Mouse (Mus musculus): ENCODE measurements around the gene Tars2. TPM values are rescaled to one million over a fixed set of nuclear protein-coding genes. Genes with fewer than 3 reads are reported as not detected.

Gene Tars2
- polyA plus RNA-seq, 1 experiment from 2014 or later, result 56.5 TPM

DNA sequence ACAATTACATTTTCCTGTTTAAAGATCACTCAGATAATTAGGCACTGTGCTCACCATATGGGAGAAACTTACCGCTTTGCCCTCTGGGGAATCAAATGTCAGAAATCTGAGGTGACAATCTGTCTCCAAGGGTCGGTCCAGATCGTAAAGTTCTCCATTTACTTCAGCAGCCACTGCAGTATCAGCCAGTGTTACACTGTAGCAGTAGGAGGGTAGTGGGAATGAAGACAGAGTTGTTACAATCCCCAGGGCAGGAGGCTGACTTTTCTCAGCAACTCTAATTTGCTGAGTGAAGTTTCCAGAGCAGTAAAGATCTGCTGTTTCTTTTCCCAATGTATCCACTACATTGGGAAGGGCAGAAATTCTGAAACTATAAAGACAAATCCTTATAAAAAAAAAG lies 7.1 kb downstream of the Tars2 start:
- Histone ChIP-seq H3K27ac (ENCODE audit: low read depth, low read length) (no peak overlapping the region), H3K4me3 (ENCODE audit: low read depth, low read length) (no peak overlapping the region), H3K4me2 (ENCODE audit: low read depth) (no peak overlapping the region), H3K9ac (ENCODE audit: low read length) (no peak overlapping the region), H3K9me3 (ENCODE audit: control insufficient read depth, low read length) (no peaks in the 10 kb centered on the region), H3K36me3 (ENCODE audit: control insufficient read depth, insufficient read depth, low read length) (peaks cover 8% of the 10 kb centered on the region), H3K4me1 (ENCODE audit: control insufficient read depth, insufficient read depth, low read length) (no peaks in the 10 kb centered on the region; the same call in 1 of the 2 replicates), H3K27me3 (ENCODE audit: control insufficient read depth, insufficient read depth, low read length) (no peaks in the 10 kb centered on the region)
- ATAC-seq (ENCODE audit: insufficient read depth, low FRiP score, low TSS enrichment) (no peak), DNase-seq (ENCODE audit: low spot score) (no peak)
- WGBS, result 75% methylated on average over 3 of the region's 3 CpGs

DNA sequence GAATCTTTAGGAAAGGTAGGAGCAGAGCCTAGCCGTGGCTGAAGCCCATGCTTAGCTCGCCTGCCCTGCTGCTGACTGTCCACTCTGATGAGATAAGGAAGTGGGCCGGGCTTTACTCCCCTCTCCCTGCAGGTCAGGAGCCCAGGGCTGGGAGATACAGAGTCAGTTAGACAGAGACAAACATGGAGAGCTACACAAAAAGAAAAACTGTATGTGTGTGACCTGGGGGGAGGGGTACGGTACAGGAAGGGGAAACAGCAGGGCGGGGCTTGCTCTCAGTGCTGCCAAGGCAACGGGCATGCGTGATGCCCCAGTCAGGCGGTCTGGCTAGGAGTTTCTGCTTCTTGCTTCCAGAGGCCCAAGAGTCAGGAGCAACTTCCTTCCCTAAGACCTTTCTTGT lies 19.6 kb downstream of the Tars2 start:
- no peak overlapping the region for H3K27ac ChIP-seq (ENCODE audit: low read depth, low read length)
- 86% methylated on average over 8 of the region's 8 CpGs for WGBS
- DNase-seq (ENCODE audit: low spot score), result no peak
- no peaks in the 10 kb centered on the region for H3K9me3 ChIP-seq (ENCODE audit: control insufficient read depth, low read length)
- no peak overlapping the region for H3K4me3 ChIP-seq (ENCODE audit: low read depth, low read length)
- no peaks in the 10 kb centered on the region for H3K4me1 ChIP-seq (ENCODE audit: control insufficient read depth, insufficient read depth, low read length)
- no peaks in the 10 kb centered on the region for H3K27me3 ChIP-seq (ENCODE audit: control insufficient read depth, insufficient read depth, low read length)
- H3K4me2 ChIP-seq (ENCODE audit: low read depth), result no peak overlapping the region
- no peak for ATAC-seq (ENCODE audit: insufficient read depth, low FRiP score, low TSS enrichment)
- peaks cover 16% of the 10 kb centered on the region for H3K36me3 ChIP-seq (ENCODE audit: control insufficient read depth, insufficient read depth, low read length)
- H3K9ac ChIP-seq (ENCODE audit: low read length), result no peak overlapping the region

DNA sequence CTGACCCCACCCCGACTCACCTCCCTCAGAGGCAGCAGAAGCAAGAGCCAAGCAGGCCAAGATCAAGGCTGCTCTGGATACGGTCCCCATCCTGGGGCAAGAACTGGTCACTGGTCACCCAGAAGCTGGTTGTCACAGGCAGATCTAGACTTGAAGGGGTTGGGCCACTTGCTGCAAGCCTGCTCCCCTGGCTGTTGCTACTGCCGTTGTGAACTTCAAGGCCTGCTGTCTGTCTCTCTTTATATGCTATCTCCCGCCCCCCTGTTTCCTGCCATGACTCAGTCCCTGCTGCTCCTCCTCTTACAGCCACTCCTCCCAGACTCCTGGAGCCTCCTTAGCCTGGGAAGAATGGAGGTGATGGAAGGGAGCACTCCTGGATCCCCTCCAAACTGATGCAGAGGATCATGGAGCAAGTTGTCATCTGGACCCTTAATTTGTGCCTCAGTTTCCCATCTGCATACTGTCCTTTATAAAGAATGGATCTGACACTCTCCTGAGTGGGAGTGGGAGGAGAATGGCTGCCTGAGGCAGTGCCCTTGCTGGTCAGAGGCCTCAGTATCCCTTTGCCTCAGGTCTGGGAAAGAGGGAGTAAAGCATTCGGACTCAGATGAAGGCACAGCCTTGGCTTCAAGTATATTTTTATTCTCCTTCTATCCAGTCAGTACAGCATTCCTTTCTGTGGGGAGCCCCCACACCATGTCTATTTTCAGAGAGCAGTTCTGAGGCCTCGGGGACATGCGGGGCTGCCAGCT lies 20.5 kb downstream of the Tars2 start, which contains the start of gene Ecm1:
Gene Ecm1 (minus strand): TSS at position 217 of the 752 bp plus-strand sequence.
- Histone ChIP-seq H3K4me3 (ENCODE audit: low read depth, low read length) (no peak within 1 kb of the TSS), H3K9me3 (ENCODE audit: control insufficient read depth, low read length) (no peaks in the 10 kb centered on the region), H3K27me3 (ENCODE audit: control insufficient read depth, insufficient read depth, low read length) (no peaks in the 10 kb centered on the region), H3K4me1 (ENCODE audit: control insufficient read depth, insufficient read depth, low read length) (no peaks in the 10 kb centered on the region), H3K36me3 (ENCODE audit: control insufficient read depth, insufficient read depth, low read length) (peaks cover 14% of the 10 kb centered on the region), H3K27ac (ENCODE audit: low read depth, low read length) (no peak within 1 kb of the TSS), H3K9ac (ENCODE audit: low read length) (no peak within 1 kb of the TSS; the same call in 1 of the 2 replicates), H3K4me2 (ENCODE audit: low read depth) (no peak within 1 kb of the TSS)
- ATAC-seq (ENCODE audit: insufficient read depth, low FRiP score, low TSS enrichment), result no peak
- DNase-seq (ENCODE audit: low spot score), result no peak
- 76% methylated on average over 7 of the region's 7 CpGs for WGBS

DNA sequence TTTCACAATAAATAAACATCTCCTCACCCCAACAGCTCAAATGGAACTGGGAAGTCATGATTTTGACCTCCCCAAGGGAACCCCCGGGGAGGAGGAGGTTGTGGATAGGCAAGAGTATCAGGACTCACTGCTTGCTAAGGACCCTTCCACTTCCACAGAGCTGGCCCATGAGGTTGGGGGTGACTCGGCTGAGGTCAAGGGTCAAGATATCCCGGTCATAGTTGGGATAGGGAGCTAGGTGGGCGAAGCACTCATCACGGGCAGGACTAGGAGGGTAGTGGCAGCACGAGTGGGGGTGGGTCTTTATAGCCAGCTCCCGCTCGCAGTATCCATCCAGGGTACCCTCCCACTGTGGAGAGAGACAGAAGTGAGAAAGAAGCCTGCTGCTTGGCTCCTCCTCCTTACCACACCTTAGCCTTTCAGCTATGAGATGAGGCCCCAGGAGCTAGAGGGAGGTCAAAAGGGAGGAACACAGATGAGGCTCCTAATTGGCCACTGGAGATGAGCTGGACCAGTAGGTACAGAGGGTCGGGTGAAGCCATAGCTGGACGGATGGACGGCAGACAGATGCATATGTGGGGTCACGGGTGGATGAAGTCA lies 24.8 kb downstream of the Tars2 start:
- WGBS, result 82% methylated on average over 12 of the region's 12 CpGs
- ATAC-seq (ENCODE audit: insufficient read depth, low FRiP score, low TSS enrichment) (no peak), DNase-seq (ENCODE audit: low spot score) (no peak)
- no peak overlapping the region for H3K9ac ChIP-seq (ENCODE audit: low read length)
- H3K9me3 ChIP-seq (ENCODE audit: control insufficient read depth, low read length), result no peaks in the 10 kb centered on the region
- H3K27me3 ChIP-seq (ENCODE audit: control insufficient read depth, insufficient read depth, low read length), result no peaks in the 10 kb centered on the region
- H3K4me3 ChIP-seq (ENCODE audit: low read depth, low read length), result no peak overlapping the region
- no peaks in the 10 kb centered on the region for H3K4me1 ChIP-seq (ENCODE audit: control insufficient read depth, insufficient read depth, low read length)
- H3K4me2 ChIP-seq (ENCODE audit: low read depth), result no peak overlapping the region
- no peak overlapping the region for H3K27ac ChIP-seq (ENCODE audit: low read depth, low read length)
- peaks cover 10% of the 10 kb centered on the region for H3K36me3 ChIP-seq (ENCODE audit: control insufficient read depth, insufficient read depth, low read length)

DNA sequence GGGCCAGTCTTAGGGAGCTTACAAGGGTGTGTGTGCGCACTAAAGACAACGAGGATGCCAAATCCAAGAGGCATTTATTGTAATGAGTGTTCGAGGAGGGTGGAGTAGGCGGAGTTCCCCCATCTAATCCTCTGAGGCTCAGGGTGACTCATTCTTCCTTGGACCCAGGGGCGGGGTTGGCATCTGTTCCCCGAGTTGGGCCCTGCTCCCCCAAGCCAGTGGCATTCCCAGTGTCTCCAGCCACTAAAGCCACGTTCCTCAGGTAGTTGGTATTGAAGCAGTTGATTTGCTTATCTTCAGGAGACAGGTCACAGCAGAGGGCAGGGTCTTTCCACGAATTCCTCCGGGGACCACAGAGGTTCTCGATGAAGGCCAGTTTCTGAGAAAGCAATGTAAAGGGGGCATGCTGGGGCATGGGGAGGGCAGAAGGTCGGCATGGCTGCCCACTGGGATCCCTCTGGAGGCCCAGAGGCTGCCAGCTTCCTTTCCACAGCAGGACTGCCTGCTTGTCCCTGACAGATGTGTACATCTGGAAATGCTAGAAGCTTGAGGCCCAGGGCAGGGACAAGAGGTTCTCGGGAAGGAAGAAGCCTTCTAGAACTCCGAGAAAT lies 25.8 kb downstream of the Tars2 start:
- Histone ChIP-seq H3K4me1 (ENCODE audit: control insufficient read depth, insufficient read depth, low read length) (no peaks in the 10 kb centered on the region), H3K4me2 (ENCODE audit: low read depth) (no peak overlapping the region), H3K9me3 (ENCODE audit: control insufficient read depth, low read length) (no peaks in the 10 kb centered on the region), H3K4me3 (ENCODE audit: low read depth, low read length) (no peak overlapping the region), H3K27me3 (ENCODE audit: control insufficient read depth, insufficient read depth, low read length) (no peaks in the 10 kb centered on the region), H3K27ac (ENCODE audit: low read depth, low read length) (no peak overlapping the region), H3K9ac (ENCODE audit: low read length) (no peak overlapping the region), H3K36me3 (ENCODE audit: control insufficient read depth, insufficient read depth, low read length) (peaks cover 10% of the 10 kb centered on the region)
- WGBS, result 88% methylated on average over 13 of the region's 13 CpGs
- ATAC-seq (ENCODE audit: insufficient read depth, low FRiP score, low TSS enrichment) (no peak), DNase-seq (ENCODE audit: low spot score) (no peak)

DNA sequence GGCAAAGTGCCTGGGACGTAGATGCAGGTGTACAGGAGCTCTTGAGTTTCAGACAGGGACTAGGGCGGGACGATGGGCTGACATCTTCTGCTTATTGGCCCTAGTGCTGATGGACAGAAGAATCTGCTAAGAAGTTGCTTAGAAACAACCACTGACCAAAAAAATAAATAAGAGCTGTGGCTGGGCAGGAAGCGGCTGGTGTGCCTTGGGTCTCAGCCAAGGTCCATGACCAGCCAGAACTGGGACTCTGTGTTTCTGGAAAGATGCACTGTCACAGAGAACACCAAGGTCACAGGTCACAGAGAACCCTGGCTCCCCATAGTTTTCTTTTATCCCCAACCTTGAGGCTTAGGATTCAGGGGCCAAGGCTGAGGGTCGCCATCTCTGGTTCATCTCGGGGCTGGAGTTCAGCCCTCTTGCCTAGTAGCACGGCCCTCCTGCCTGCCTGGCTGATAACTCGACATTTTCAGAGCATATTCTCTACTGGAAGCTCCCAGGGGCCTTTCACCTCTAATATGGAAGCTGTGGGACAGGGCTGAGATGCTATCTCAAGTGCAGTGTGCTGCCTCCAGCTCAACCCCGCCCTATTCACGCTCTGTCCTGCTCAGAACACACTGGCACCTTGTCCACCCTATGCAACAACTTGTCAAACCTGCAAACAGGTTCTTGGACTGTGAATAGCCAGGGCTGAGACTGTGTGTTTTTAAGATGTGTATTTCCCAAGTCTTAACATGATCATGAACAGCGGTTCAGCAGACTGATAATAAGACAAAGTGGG lies 27.1 kb downstream of the Tars2 start:
- H3K9me3 ChIP-seq (ENCODE audit: control insufficient read depth, low read length), result no peaks in the 10 kb centered on the region
- no peak overlapping the region for H3K4me2 ChIP-seq (ENCODE audit: low read depth)
- no peak overlapping the region for H3K9ac ChIP-seq (ENCODE audit: low read length)
- ATAC-seq (ENCODE audit: insufficient read depth, low FRiP score, low TSS enrichment) (no peak), DNase-seq (ENCODE audit: low spot score) (no peak)
- no peaks in the 10 kb centered on the region for H3K4me1 ChIP-seq (ENCODE audit: control insufficient read depth, insufficient read depth, low read length)
- no peaks in the 10 kb centered on the region for H3K27me3 ChIP-seq (ENCODE audit: control insufficient read depth, insufficient read depth, low read length)
- H3K27ac ChIP-seq (ENCODE audit: low read depth, low read length), result no peak overlapping the region
- H3K4me3 ChIP-seq (ENCODE audit: low read depth, low read length), result no peak overlapping the region
- WGBS, result 88% methylated on average over 11 of the region's 11 CpGs
- peaks cover 7% of the 10 kb centered on the region for H3K36me3 ChIP-seq (ENCODE audit: control insufficient read depth, insufficient read depth, low read length)

DNA sequence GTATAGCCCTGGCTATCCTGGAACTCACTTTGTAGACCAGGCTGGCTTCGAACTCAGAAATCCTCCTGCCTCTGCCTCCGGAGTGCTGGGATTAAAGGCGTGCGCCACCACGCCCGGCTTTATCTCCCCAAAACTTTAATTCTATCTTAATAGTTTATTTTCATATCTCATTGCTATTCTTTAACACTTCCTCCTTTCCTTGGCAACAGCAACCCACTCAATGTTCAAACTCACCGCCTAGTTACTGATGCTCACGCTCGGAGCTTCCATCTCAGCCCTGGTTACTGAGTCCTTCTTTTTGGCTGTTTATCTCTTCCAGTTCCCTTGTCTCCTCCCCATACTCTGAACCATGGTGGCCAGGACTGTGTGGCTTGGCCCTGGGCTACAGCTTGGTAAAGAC lies 27.7 kb downstream of the Tars2 start:
- no peak overlapping the region for H3K4me3 ChIP-seq (ENCODE audit: low read depth, low read length)
- no peaks in the 10 kb centered on the region for H3K27me3 ChIP-seq (ENCODE audit: control insufficient read depth, insufficient read depth, low read length)
- no peaks in the 10 kb centered on the region for H3K4me1 ChIP-seq (ENCODE audit: control insufficient read depth, insufficient read depth, low read length)
- H3K9me3 ChIP-seq (ENCODE audit: control insufficient read depth, low read length), result no peaks in the 10 kb centered on the region
- no peak for ATAC-seq (ENCODE audit: insufficient read depth, low FRiP score, low TSS enrichment)
- H3K27ac ChIP-seq (ENCODE audit: low read depth, low read length), result no peak overlapping the region
- 97% methylated on average over 9 of the region's 9 CpGs for WGBS
- H3K4me2 ChIP-seq (ENCODE audit: low read depth), result no peak overlapping the region
- DNase-seq (ENCODE audit: low spot score), result no peak
- no peak overlapping the region for H3K9ac ChIP-seq (ENCODE audit: low read length)
- peaks cover 6% of the 10 kb centered on the region for H3K36me3 ChIP-seq (ENCODE audit: control insufficient read depth, insufficient read depth, low read length)

DNA sequence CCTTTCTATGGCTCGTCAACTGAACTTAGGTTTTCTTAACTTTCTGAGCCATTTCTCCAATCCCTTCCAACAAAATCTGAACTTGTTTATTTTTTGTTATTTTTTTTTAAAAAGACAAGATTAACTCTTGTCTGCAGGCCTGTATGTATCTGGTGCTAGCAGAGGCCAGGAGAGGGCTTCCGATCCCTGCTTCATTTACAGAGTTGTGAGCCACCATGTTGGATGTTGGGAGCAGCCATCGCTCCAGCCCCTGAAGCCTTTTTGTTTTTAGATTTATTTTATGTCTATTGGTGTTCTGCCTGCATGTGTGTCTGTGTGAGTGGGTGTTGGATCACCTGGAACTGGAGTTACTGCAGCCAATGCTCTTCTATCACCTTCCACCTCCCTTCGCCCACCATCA lies 28.2 kb downstream of the Tars2 start:
- Histone ChIP-seq H3K27me3 (ENCODE audit: control insufficient read depth, insufficient read depth, low read length) (no peaks in the 10 kb centered on the region), H3K27ac (ENCODE audit: low read depth, low read length) (no peak overlapping the region), H3K4me2 (ENCODE audit: low read depth) (no peak overlapping the region), H3K9me3 (ENCODE audit: control insufficient read depth, low read length) (no peaks in the 10 kb centered on the region), H3K4me3 (ENCODE audit: low read depth, low read length) (no peak overlapping the region), H3K4me1 (ENCODE audit: control insufficient read depth, insufficient read depth, low read length) (no peaks in the 10 kb centered on the region), H3K36me3 (ENCODE audit: control insufficient read depth, insufficient read depth, low read length) (peaks cover 6% of the 10 kb centered on the region), H3K9ac (ENCODE audit: low read length) (no peak overlapping the region)
- 90% methylated on average over 4 of the region's 4 CpGs for WGBS
- DNase-seq (ENCODE audit: low spot score) (no peak), ATAC-seq (ENCODE audit: insufficient read depth, low FRiP score, low TSS enrichment) (no peak)

All from neural tube, embryonic 11.5 days (tissue).